ENCODE assay signal across 9 mouse cellular contexts in genomic region chr17:66578007-66578406, GRCm38 (mm10). TPM values are rescaled to one million over a fixed set of nuclear protein-coding genes. Genes with fewer than 3 reads are reported as not detected.
DNase-seq lines count a peak whose midpoint lies in the region; ATAC-seq and TF ChIP-seq lines count a peak whose summit lies in the region.
"Had no signal": no experiment of that assay in that cellular context is flagged by ENCODE, and none has a peak within 500 bp of the region (broad histone marks: within the 10 kb centered on the region; RNA-seq: fewer than 3 reads in every experiment).

No protein-coding gene starts in this region.

- DNase-seq in ES-E14 (ENCODE audit: low read depth, low spot score) (peak; percentile 57), WW6 (ENCODE audit: low read depth, low spot score) (peak; percentile 42)
- DNase-seq in embryo, embryonic 10 days (ENCODE audit: low spot score) = peak; percentile 85
- DNase-seq in hindbrain, embryonic 14.5 days (ENCODE audit: low spot score) = peak; percentile 89
- peak; percentile 66 to 75 for DNase-seq in left cerebral cortex, adult 18-20 months (ENCODE audit: low spot score in 2 of 2)
- DNase-seq in midbrain, embryonic 14.5 days = peak; percentile 91
- no peak for DNase-seq in B cell, adult 2 months

- peak; percentile 27; the same call in 1 of the 2 replicates for ATAC-seq in hindbrain, embryonic 14.5 days (ENCODE audit: low FRiP score)
- ATAC-seq in midbrain, embryonic 14.5 days (ENCODE audit: low FRiP score, low TSS enrichment) = no peak; the same call in 1 of the 2 replicates

- H3K9me3 ChIP-seq in ES-E14 (ENCODE audit: control insufficient read depth, insufficient read depth, low read depth, low read length) = no peaks in the 10 kb centered on the region
- no peaks in the 10 kb centered on the region for H3K9me3 ChIP-seq in hindbrain, embryonic 14.5 days (ENCODE audit: control insufficient read depth, low read length)
- no peaks in the 10 kb centered on the region for H3K9me3 ChIP-seq in midbrain, embryonic 14.5 days (ENCODE audit: control insufficient read depth, low read length)

- H3K4me1 ChIP-seq in ES-E14 (ENCODE audit: control insufficient read depth in 2 of 2, insufficient read depth in 2 of 2, low read length in 2 of 2, poor library complexity in 1 of 2) = no peaks in the 10 kb centered on the region
- H3K4me1 ChIP-seq in hindbrain, embryonic 14.5 days (replicated peaks; ENCODE audit: control insufficient read depth, insufficient read depth, low read length) = no peaks in the 10 kb centered on the region
- no peaks in the 10 kb centered on the region for H3K4me1 ChIP-seq in midbrain, embryonic 14.5 days (ENCODE audit: control insufficient read depth, insufficient read depth, low read length)

- H3K4me2 ChIP-seq in hindbrain, embryonic 14.5 days (replicated peaks) = no peak overlapping the region
- no peak overlapping the region for H3K4me2 ChIP-seq in midbrain, embryonic 14.5 days (ENCODE audit: low read length)

- in situ Hi-C loops in ES-E14 (cut with MboI; ENCODE audit: low sequenced_read_pairs in 2 of 2, unreplicated experiment in 2 of 2) = no loop called here

- no peak overlapping the region for H3K27ac ChIP-seq in ES-E14 (ENCODE audit: insufficient read depth, low read depth, low read length, poor library complexity, severe bottlenecking)
- no peak overlapping the region for H3K27ac ChIP-seq in hindbrain, embryonic 14.5 days
- H3K27ac ChIP-seq in midbrain, embryonic 14.5 days (replicated peaks; ENCODE audit: low read depth, low read length) = no peak overlapping the region

- H3K9ac ChIP-seq in ES-E14 (ENCODE audit: insufficient read depth, low read depth, low read length, poor library complexity, severe bottlenecking) = no peak overlapping the region
- H3K9ac ChIP-seq in hindbrain, embryonic 14.5 days = no peak overlapping the region
- H3K9ac ChIP-seq in midbrain, embryonic 14.5 days (replicated peaks; ENCODE audit: low read length) = no peak overlapping the region

- H3K4me3 ChIP-seq in ES-E14 (ENCODE audit: insufficient read depth in 1 of 2, low read depth in 1 of 2, low read length in 2 of 2, poor library complexity in 1 of 2, severe bottlenecking in 1 of 2) = no peak overlapping the region
- no peak overlapping the region for H3K4me3 ChIP-seq in hindbrain, embryonic 14.5 days (replicated peaks; ENCODE audit: low read length)
- no peak overlapping the region for H3K4me3 ChIP-seq in midbrain, embryonic 14.5 days (replicated peaks; ENCODE audit: low read depth, low read length)

- WGBS in hindbrain, embryonic 14.5 days = 16% methylated on average over 6 of the region's 6 CpGs
- WGBS in midbrain, embryonic 14.5 days = 18% methylated on average over 6 of the region's 6 CpGs

- no peaks in the 10 kb centered on the region for H3K27me3 ChIP-seq in hindbrain, embryonic 14.5 days (ENCODE audit: control insufficient read depth, insufficient read depth, low read length)
- H3K27me3 ChIP-seq in midbrain, embryonic 14.5 days (ENCODE audit: control insufficient read depth, insufficient read depth, low read length) = no peaks in the 10 kb centered on the region

- H3K36me3 ChIP-seq in ES-E14 (ENCODE audit: control insufficient read depth, insufficient read depth, low read length, poor library complexity, severe bottlenecking) = no peaks in the 10 kb centered on the region
- no peaks in the 10 kb centered on the region for H3K36me3 ChIP-seq in hindbrain, embryonic 14.5 days (replicated peaks; ENCODE audit: control insufficient read depth, insufficient read depth)
- H3K36me3 ChIP-seq in midbrain, embryonic 14.5 days (ENCODE audit: control insufficient read depth, insufficient read depth, low read length) = no peaks in the 10 kb centered on the region

TF ChIP-seq in ES-E14, 5 proteins besides CTCF, POLR2A, EP300 and RAD21:
- no peak for TF ChIP-seq HCFC1 (IDR thresholded peaks at IDR 0.05; ENCODE audit: borderline replicate concordance, insufficient read depth, low read length)
- peak; percentile 76; the same call in 1 of the 2 replicates for TF ChIP-seq ZC3H11A (IDR thresholded peaks at IDR 0.05; ENCODE audit: borderline replicate concordance, low read depth, low read length)
TF ChIP-seq in ES-E14: peak in this region for 1.

RNA-seq across cellular contexts. Expression of gene Themis3, which starts 16.4 kb away (rescaled TPM):
- 0.13 and 0.16 TPM in 2 replicates for total RNA-seq in ES-E14 (2012; rRNA removed)
- polyA plus RNA-seq in hindbrain, embryonic 14.5 days (2014; fragmentation: Nextera tagmentation; extraction: Ambion mirVana) = not detected in 2 replicates
- under 1 TPM in 1 of 2 experiments, not detected in 1; 0.12 TPM for total RNA-seq in left cerebral cortex, adult 18-20 months (2021)
- not detected in 2 replicates for polyA plus RNA-seq in midbrain, embryonic 14.5 days (2014; fragmentation: Nextera tagmentation; extraction: Ambion mirVana)
- total RNA-seq: neutrophil, adult 5-6 weeks had no signal
- polyA plus RNA-seq: frontal cortex, adult 2 months had no signal

RNA-seq across cellular contexts. Expression of gene Rab12, which starts 58.5 kb away (rescaled TPM):
- 20.1 and 22.8 TPM in 2 replicates for total RNA-seq in ES-E14 (2012; rRNA removed)
- 96.6 and 102 TPM in 2 replicates for polyA plus RNA-seq in hindbrain, embryonic 14.5 days (2014; fragmentation: Nextera tagmentation; extraction: Ambion mirVana)
- total RNA-seq in left cerebral cortex, adult 18-20 months (2021) = 100 to 1,000 TPM; 113 to 120 TPM
- polyA plus RNA-seq in midbrain, embryonic 14.5 days (2014; fragmentation: Nextera tagmentation; extraction: Ambion mirVana) = 83.8 and 91.0 TPM in 2 replicates

Comparison
In these comparisons a context has a peak if more than half of its experiments do, and no peak if none do; other contexts are left out.
1. DNase-seq: peak in ES-E14 (single experiment), WW6 (single experiment), embryo, embryonic 10 days (single experiment), hindbrain, embryonic 14.5 days (single experiment), left cerebral cortex, adult 18-20 months (2 of 2) and midbrain, embryonic 14.5 days (single experiment); none in B cell, adult 2 months (0 of 2).